Mouse (Mus musculus): ENCODE results near the gene Gpsm1. TPM values are rescaled to one million over a fixed set of nuclear protein-coding genes. Genes with fewer than 3 reads are reported as not detected.

Gene Gpsm1
- total and polyA plus RNA-seq, 3 experiments: 1.4 to 6.9 TPM; not detected in 1

- Histone ChIP-seq H3K9me3 (replicated peaks; ENCODE audit: insufficient read depth, low read length) (no peaks in the 10 kb centered on the region), H3K36me3 (ENCODE audit: control insufficient read depth in 1 of 2, insufficient read depth in 2 of 2, low read length in 2 of 2) (no peaks in the 10 kb centered on the region), H3K9ac (ENCODE audit: control insufficient read depth, low read depth, low read length, poor library complexity, severe bottlenecking) (no peak overlapping the region), H3K4me3 (ENCODE audit: control insufficient read depth in 1 of 2, insufficient read depth in 1 of 2, low read depth in 2 of 2, low read length in 2 of 2) (no peak overlapping the region), H3K27me3 (ENCODE audit: control insufficient read depth in 1 of 2, insufficient read depth in 2 of 2, low read length in 2 of 2) (peaks cover 0 to 1% of the 10 kb centered on the region in 2 experiments), H3K79me2 (ENCODE audit: control insufficient read depth, insufficient read depth, low read length, poor library complexity) (no peaks in the 10 kb centered on the region), H3K4me1 (ENCODE audit: control insufficient read depth in 1 of 2, insufficient read depth in 2 of 2, low read length in 2 of 2) (no peaks in the 10 kb centered on the region), H3K27ac (ENCODE audit: control insufficient read depth, low read depth, low read length) (no peak overlapping the region)
- TF ChIP-seq MAX (IDR thresholded peaks at IDR 0.05; ENCODE audit: low read length) (no peak), SMC3 (IDR thresholded peaks at IDR 0.05; ENCODE audit: low read depth, low read length) (no peak), ZKSCAN1 (IDR thresholded peaks at IDR 0.05; ENCODE audit: low read depth, low read length) (no peak), MAFK (IDR thresholded peaks at IDR 0.05; ENCODE audit: borderline replicate concordance, low read depth, low read length) (no peak), UBTF (IDR thresholded peaks at IDR 0.05; ENCODE audit: borderline replicate concordance, insufficient read depth, low read depth, low read length) (no peak), NELFE (IDR thresholded peaks at IDR 0.05; ENCODE audit: low read depth, low read length) (no peak), SIN3A (IDR thresholded peaks at IDR 0.05; ENCODE audit: low read length) (no peak), MXI1 (IDR thresholded peaks at IDR 0.05; ENCODE audit: low read depth, low read length) (no peak), JUND (IDR thresholded peaks at IDR 0.05; ENCODE audit: low read depth, low read length) (no peak), ZC3H11A (IDR thresholded peaks at IDR 0.05; ENCODE audit: low read depth, low read length) (no peak), GATA1 (IDR thresholded peaks at IDR 0.05; ENCODE audit: low read depth, low read length) (no peak), ZNF384 (IDR thresholded peaks at IDR 0.05; ENCODE audit: low read depth, low read length) (no peak), BHLHE40 (IDR thresholded peaks at IDR 0.05; ENCODE audit: borderline replicate concordance, low read depth, low read length) (no peak), MEF2A (IDR thresholded peaks at IDR 0.05; ENCODE audit: extremely low read depth, insufficient replicate concordance, low read depth, low read length, poor library complexity, severe bottlenecking) (no peak), KAT2A (conservative IDR thresholded peaks at IDR 0.05; ENCODE audit: low read depth, low read length) (no peak), CHD2 (IDR thresholded peaks at IDR 0.05; ENCODE audit: low read length) (no peak), HCFC1 (IDR thresholded peaks at IDR 0.05; ENCODE audit: low read depth, low read length) (no peak), POLR2AphosphoS2 (IDR thresholded peaks at IDR 0.05; ENCODE audit: low read length) (no peak)
- DNase-seq (ENCODE audit: low read depth, low spot score): no peak
Observed at GRCm38 (mm10) chr2:26302005-26302503, 13.3 kb upstream of the Gpsm1 start.

GRCm38 (mm10) chr2:26304711-26305110 lies 10.6 kb upstream of the Gpsm1 start:
- H3K27ac ChIP-seq (ENCODE audit: control insufficient read depth, low read depth, low read length): no peak overlapping the region
- no peak overlapping the region for H3K4me3 ChIP-seq (ENCODE audit: control insufficient read depth in 1 of 2, insufficient read depth in 1 of 2, low read depth in 2 of 2, low read length in 2 of 2)
- H3K27me3 ChIP-seq (ENCODE audit: control insufficient read depth in 1 of 2, insufficient read depth in 2 of 2, low read length in 2 of 2): no peaks in the 10 kb centered on the region; a peak in 4 of 4 replicates
- no peaks in the 10 kb centered on the region for H3K4me1 ChIP-seq (ENCODE audit: control insufficient read depth in 1 of 2, insufficient read depth in 2 of 2, low read length in 2 of 2)
- no peaks in the 10 kb centered on the region for H3K79me2 ChIP-seq (ENCODE audit: control insufficient read depth, insufficient read depth, low read length, poor library complexity)
- TF ChIP-seq POLR2AphosphoS2 (IDR thresholded peaks at IDR 0.05; ENCODE audit: low read length) (no peak), MAFK (IDR thresholded peaks at IDR 0.05; ENCODE audit: borderline replicate concordance, low read depth, low read length) (no peak), JUND (IDR thresholded peaks at IDR 0.05; ENCODE audit: low read depth, low read length) (no peak), MYC (IDR thresholded peaks at IDR 0.05; ENCODE audit: low read depth, low read length) (no peak), MXI1 (IDR thresholded peaks at IDR 0.05; ENCODE audit: low read depth, low read length) (no peak), TBP (IDR thresholded peaks at IDR 0.05; ENCODE audit: low read depth, low read length) (no peak), EP300 (IDR thresholded peaks at IDR 0.05; ENCODE audit: low read depth in 1 of 2, low read length in 2 of 2) (no peak)
- no peaks in the 10 kb centered on the region for H3K36me3 ChIP-seq (ENCODE audit: control insufficient read depth in 1 of 2, insufficient read depth in 2 of 2, low read length in 2 of 2)
- DNase-seq (ENCODE audit: low read depth, low spot score): no peak
- H3K9ac ChIP-seq (ENCODE audit: control insufficient read depth, low read depth, low read length, poor library complexity, severe bottlenecking): no peak overlapping the region
- no peaks in the 10 kb centered on the region for H3K9me3 ChIP-seq (replicated peaks; ENCODE audit: insufficient read depth, low read length)
